Mouse (Mus musculus) MEL (cell line): Measurements from ENCODE around the gene Rps26. TPM values are rescaled to one million over a fixed set of nuclear protein-coding genes. Genes with fewer than 3 reads are reported as not detected.

ENCODE experiments used
- DNase-seq: peaks from one replicate; pipeline ENCODE4 v3.0.0; 2011; ENCODE audit warnings: low read depth, low spot score
- H3K27ac ChIP-seq: 2 replicates; pipeline ENCODE4 v1.5.1; 2012; ENCODE audit warnings: low read depth, mild to moderate bottlenecking, control low read depth, low read length, moderate library complexity; ENCODE audit not compliant: control insufficient read depth
- H3K27me3 ChIP-seq, 2 experiments: fragments of 150-350 bp in 1 of 2; sonication (generic) in 1 of 2; 2 replicates each; pipeline ENCODE4 v1.6.1; 2012; ENCODE audit warnings: low read length in 2 of 2, mild to moderate bottlenecking in 2 of 2, improper control_type of control experiment in 1 of 2, moderate library complexity in 1 of 2; ENCODE audit not compliant: insufficient read depth in 2 of 2, control insufficient read depth in 1 of 2
- H3K36me3 ChIP-seq, 2 experiments: 2 replicates each; pipeline ENCODE4 v1.6.1; 2012 to 2014; ENCODE audit warnings: low read length in 2 of 2, improper control_type of control experiment in 1 of 2, inconsistent platforms in 1 of 2, mild to moderate bottlenecking in 1 of 2; ENCODE audit not compliant: insufficient read depth in 2 of 2, control insufficient read depth in 1 of 2
- H3K4me1 ChIP-seq, 2 experiments: fragments of 150-350 bp in 1 of 2; sonication (generic) in 1 of 2; 2 replicates each; pipeline ENCODE4 v1.6.1; 2012; ENCODE audit warnings: low read length in 2 of 2, improper control_type of control experiment in 1 of 2, mild to moderate bottlenecking in 1 of 2; ENCODE audit not compliant: insufficient read depth in 2 of 2, control insufficient read depth in 1 of 2
- H3K4me3 ChIP-seq, 2 experiments: fragments of 150-350 bp in 1 of 2; sonication (generic) in 1 of 2; 2 replicates each; pipeline ENCODE4 v1.5.1; 2012; ENCODE audit warnings: low read depth in 2 of 2, low read length in 2 of 2, mild to moderate bottlenecking in 2 of 2, moderate library complexity in 2 of 2, control low read depth in 1 of 2, improper control_type of control experiment in 1 of 2; ENCODE audit not compliant: control insufficient read depth in 1 of 2, insufficient read depth in 1 of 2
- H3K79me2 ChIP-seq: 2 replicates; pipeline ENCODE4 v1.6.1; 2012; ENCODE audit warnings: mild to moderate bottlenecking, low read length, moderate library complexity; ENCODE audit not compliant: control insufficient read depth, poor library complexity, insufficient read depth
- H3K9ac ChIP-seq: 2 replicates; pipeline ENCODE4 v1.6.1; 2012; ENCODE audit warnings: low read depth, mild to moderate bottlenecking, control low read depth, low read length, moderate library complexity; ENCODE audit not compliant: control insufficient read depth, poor library complexity, severe bottlenecking
- H3K9me3 ChIP-seq: fragments of 150-350 bp; sonication (generic); replicated peaks from 2 replicates; pipeline ENCODE4 v1.6.1; 2012; ENCODE audit warnings: mild to moderate bottlenecking, low read length, improper control_type of control experiment, moderate library complexity; ENCODE audit not compliant: insufficient read depth
- CHD1 ChIP-seq: IDR thresholded peaks from 2 replicates; pipeline ENCODE4 v1.6.1; 2012; ENCODE audit warnings: low read depth, mild to moderate bottlenecking, inconsistent platforms, low read length, improper control_type of control experiment
- CTCF ChIP-seq, 3 experiments: IDR thresholded peaks in 2 of 3; conservative IDR thresholded peaks in 1 of 3; 2 replicates each; pipeline ENCODE4 v1.5.1; 2011 to 2012; ENCODE audit warnings: low read length in 3 of 3, low read depth in 2 of 3, mild to moderate bottlenecking in 2 of 3, improper control_type of control experiment in 1 of 3, inconsistent platforms in 1 of 3, mixed read lengths in 1 of 3, moderate library complexity in 1 of 3; ENCODE audit not compliant: control insufficient read depth in 1 of 3, insufficient read depth in 1 of 3, poor library complexity in 1 of 3, severe bottlenecking in 1 of 3
- E2F4 ChIP-seq: IDR thresholded peaks from 2 replicates; pipeline ENCODE4 v1.6.1; 2011; ENCODE audit warnings: low read depth, low read length, improper control_type of control experiment, borderline replicate concordance
- ETS1 ChIP-seq: IDR thresholded peaks from 2 replicates; pipeline ENCODE4 v1.6.1; 2012; ENCODE audit warnings: low read depth, mild to moderate bottlenecking, inconsistent platforms, low read length, improper control_type of control experiment, moderate library complexity
- GABPA ChIP-seq: IDR thresholded peaks from 2 replicates; pipeline ENCODE4 v1.6.1; 2012; ENCODE audit warnings: low read depth, mild to moderate bottlenecking, inconsistent platforms, low read length, improper control_type of control experiment, moderate library complexity
- GATA1 ChIP-seq: IDR thresholded peaks from 2 replicates; pipeline ENCODE4 v1.6.1; 2011; ENCODE audit warnings: low read depth, low read length, improper control_type of control experiment
- MAFK ChIP-seq: IDR thresholded peaks from 2 replicates; pipeline ENCODE4 v1.6.1; 2011; ENCODE audit warnings: low read depth, mild to moderate bottlenecking, low read length, improper control_type of control experiment, borderline replicate concordance
- MAX ChIP-seq: IDR thresholded peaks from 2 replicates; pipeline ENCODE4 v1.6.1; 2011; ENCODE audit warnings: low read length, improper control_type of control experiment
- POLR2A ChIP-seq, 2 experiments: IDR thresholded peaks; 2 replicates each; pipeline ENCODE4 v1.6.1; 2011 to 2012; ENCODE audit warnings: low read length in 2 of 2, mild to moderate bottlenecking in 2 of 2, control low read depth in 1 of 2, improper control_type of control experiment in 1 of 2, low read depth in 1 of 2, moderate library complexity in 1 of 2; ENCODE audit not compliant: control insufficient read depth in 1 of 2, insufficient read depth in 1 of 2, poor library complexity in 1 of 2
- POLR2AphosphoS5 ChIP-seq: IDR thresholded peaks from 2 replicates; pipeline ENCODE4 v1.6.1; 2012; ENCODE audit warnings: low read depth, borderline replicate concordance, mild to moderate bottlenecking, inconsistent platforms, low read length, moderate library complexity, mixed read lengths
- RCOR1 ChIP-seq: IDR thresholded peaks from 2 replicates; pipeline ENCODE4 v1.6.1; 2012; ENCODE audit warnings: low read depth, mild to moderate bottlenecking, inconsistent platforms, low read length, improper control_type of control experiment
- SIN3A ChIP-seq: IDR thresholded peaks from 2 replicates; pipeline ENCODE4 v1.6.1; 2012; ENCODE audit warnings: low read length, improper control_type of control experiment, inconsistent platforms
- TBP ChIP-seq: IDR thresholded peaks from 2 replicates; pipeline ENCODE4 v1.8.0; 2011; ENCODE audit warnings: low read depth, low read length, improper control_type of control experiment
- UBTF ChIP-seq: IDR thresholded peaks from 2 replicates; pipeline ENCODE4 v1.6.1; 2012; ENCODE audit warnings: low read depth, mild to moderate bottlenecking, inconsistent platforms, low read length, improper control_type of control experiment, moderate library complexity, borderline replicate concordance; ENCODE audit not compliant: insufficient read depth
- USF1 ChIP-seq: IDR thresholded peaks from 2 replicates; pipeline ENCODE4 v1.6.1; 2014; ENCODE audit warnings: low read depth, mild to moderate bottlenecking, inconsistent platforms, low read length, improper control_type of control experiment, moderate library complexity
- ZNF384 ChIP-seq: IDR thresholded peaks from 2 replicates; pipeline ENCODE4 v1.6.1; 2012; ENCODE audit warnings: low read depth, mild to moderate bottlenecking, inconsistent platforms, low read length, improper control_type of control experiment
- polyA plus RNA-seq, 2 experiments: library from polyadenylated mRNA; stranded (reverse) in 1 of 2; unstranded in 1 of 2; fragments of >175 nt in 1 of 2; fragments of >200 nt in 1 of 2; gene quantifications; 2 replicates each; pipeline versions ENCODE4 v1.2.1 to v1.2.4; 2012; ENCODE audit warnings: low replicate concordance in 2 of 2, low read depth in 1 of 2; ENCODE audit not compliant: insufficient read length in 2 of 2, insufficient read depth in 1 of 2, missing spikeins in 1 of 2
- total RNA-seq: library from RNA; depleted of rRNA; stranded (reverse); fragments of 300-350 nt; gene quantifications from 2 replicates; pipeline ENCODE4 v1.2.3, GENCODE M21; 2012

The Rps26 gene
- total and polyA plus RNA-seq, 3 experiments, result 2,523 to 2,530 TPM; not detected in 1

DNA sequence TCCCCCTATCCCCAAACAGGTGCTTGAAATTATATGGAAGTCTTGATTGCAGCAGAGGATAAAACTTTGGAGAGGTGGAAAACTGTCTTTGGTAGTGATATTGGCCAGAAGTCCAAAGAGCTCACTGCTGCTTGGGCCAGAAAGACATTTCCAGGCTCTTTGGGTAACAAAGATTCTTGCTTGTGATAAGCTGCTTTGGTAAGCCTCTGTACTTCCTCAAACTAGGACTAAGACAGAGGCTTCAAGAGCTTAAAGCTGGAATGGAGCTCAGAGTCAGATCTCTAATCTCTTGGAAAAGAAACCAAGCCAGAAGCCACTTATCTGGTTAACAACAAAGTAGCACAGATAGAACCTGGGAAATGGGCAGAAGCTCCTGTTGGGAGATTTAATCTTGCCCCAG lies 35.9 kb upstream of the Rps26 start:
- TF ChIP-seq ETS1 (peak; percentile 22; the same call in 1 of the 2 replicates), GATA1 (peak; percentile 90), POLR2AphosphoS5 (no peak), TBP (no peak), RCOR1 (peak; percentile 44; the same call in 1 of the 2 replicates), E2F4 (no peak)
- TF ChIP-seq, all 39 proteins: peak for 3

DNA sequence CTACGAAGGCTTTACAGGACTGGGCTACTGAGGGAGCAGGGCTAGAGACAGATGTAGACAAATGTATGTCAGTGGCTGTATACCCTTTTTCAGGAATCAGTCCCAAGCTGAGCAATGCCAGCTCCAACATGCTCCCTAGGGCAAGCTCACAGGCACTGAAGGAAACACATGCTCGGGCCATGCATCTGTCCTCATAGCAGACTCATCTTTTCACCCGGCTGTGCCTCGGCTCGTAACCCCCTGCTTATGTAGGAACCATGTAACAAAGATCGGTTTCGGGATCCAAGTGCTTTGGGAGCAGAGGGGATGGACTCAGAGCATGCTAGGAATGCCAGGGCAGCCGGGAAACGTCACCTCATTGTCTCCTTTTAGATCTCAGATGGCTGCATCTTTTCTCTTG lies 32.9 kb upstream of the Rps26 start:
- no peak for DNase-seq
- Histone ChIP-seq H3K4me1 (peaks cover 9 to 18% of the 10 kb centered on the region in 2 experiments), H3K9ac (no peak overlapping the region), H3K79me2 (no peaks in the 10 kb centered on the region), H3K27ac (no peak overlapping the region), H3K9me3 (no peaks in the 10 kb centered on the region), H3K27me3 (peaks cover 0 to 2% of the 10 kb centered on the region in 2 experiments), H3K36me3 (peaks cover 0 to 24% of the 10 kb centered on the region in 2 experiments; a peak in 2 of 4 replicates), H3K4me3 (no peak overlapping the region)
- TF ChIP-seq USF1 (no peak), ETS1 (no peak), UBTF (no peak), POLR2A (IDR thresholded peaks at IDR 0.05; ENCODE audit: control insufficient read depth in 1 of 2, insufficient read depth in 1 of 2, low read depth in 1 of 2, low read length in 2 of 2, poor library complexity in 1 of 2) (no peak), SIN3A (no peak)

More for the DNA sequence above, 35.9 kb upstream of the Rps26 start:
- Histone ChIP-seq H3K36me3 (peaks cover 0 to 31% of the 10 kb centered on the region in 2 experiments; a peak in 2 of 4 replicates), H3K9me3 (no peaks in the 10 kb centered on the region), H3K9ac (no peak overlapping the region), H3K4me1 (peaks cover 13 to 20% of the 10 kb centered on the region in 2 experiments), H3K4me3 (no peak overlapping the region), H3K27me3 (peaks cover 0 to 2% of the 10 kb centered on the region in 2 experiments; a peak in 3 of 4 replicates), H3K27ac (no peak overlapping the region), H3K79me2 (no peaks in the 10 kb centered on the region)
- DNase-seq, result peak; percentile 47

DNA sequence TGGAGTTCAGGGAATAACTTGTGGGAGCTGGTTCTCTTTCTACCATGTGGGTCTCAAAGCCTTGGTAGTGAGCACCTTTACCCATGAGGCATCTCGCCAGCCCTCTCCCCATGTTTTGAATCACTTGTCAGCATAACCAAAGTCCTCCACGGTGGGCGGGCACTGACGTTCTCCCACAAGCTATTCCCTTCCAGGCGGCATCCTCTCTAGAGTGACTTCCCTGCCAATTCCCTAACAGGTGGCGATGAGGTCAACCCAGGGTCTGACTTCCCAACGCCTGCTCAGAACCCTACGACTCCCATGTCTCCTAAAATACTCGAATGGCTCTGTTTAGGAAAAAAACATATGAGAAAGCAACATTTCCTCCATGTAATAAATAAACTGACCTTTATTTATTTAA lies 31.3 kb upstream of the Rps26 start:
- H3K27me3 ChIP-seq, result peaks cover 5 to 11% of the 10 kb centered on the region in 2 experiments
- H3K4me3 ChIP-seq, result no peak overlapping the region
- H3K27ac ChIP-seq, result no peak overlapping the region
- H3K9ac ChIP-seq, result no peak overlapping the region
- no peaks in the 10 kb centered on the region for H3K9me3 ChIP-seq
- H3K36me3 ChIP-seq, result peaks cover 0 to 9% of the 10 kb centered on the region in 2 experiments; a peak in 2 of 4 replicates
- no peak for DNase-seq
- H3K79me2 ChIP-seq, result no peaks in the 10 kb centered on the region
- peaks cover 2 to 5% of the 10 kb centered on the region in 2 experiments; a peak in 3 of 4 replicates for H3K4me1 ChIP-seq
- TF ChIP-seq ZNF384 (no peak), MAFK (no peak), MAX (no peak), GABPA (no peak), CTCF (IDR thresholded peaks at IDR 0.05 in 2 of 3, conservative IDR thresholded peaks at IDR 0.05 in 1 of 3; ENCODE audit: control insufficient read depth in 1 of 3, insufficient read depth in 1 of 3, low read depth in 2 of 3, low read length in 3 of 3, poor library complexity in 1 of 3, severe bottlenecking in 1 of 3) (no peak), CHD1 (no peak)
- TF ChIP-seq, all 39 proteins: peak for 0
